Mouse (Mus musculus): ENCODE data around the gene Sox13.

- TF ChIP-seq CTCF (IDR thresholded peaks at IDR 0.05; ENCODE audit: extremely low read depth, insufficient read length, insufficient replicate concordance, low read depth, low read length) (no peak), POLR2A (IDR thresholded peaks at IDR 0.05; ENCODE audit: low read depth, low read length) (no peak)
Observed at GRCm38 (mm10) chr1:133400014-133400725, 24.0 kb downstream of the Sox13 start.

Data from small intestine, adult 2 months (tissue).